Mouse (Mus musculus): ENCODE measurements at regions not wholly inside any gene's neighbourhood (a gene's known extent, or its start where the extent isn't known, plus 50 kb on each side); places are given as distances from the start of the nearest gene placed in this dataset.

GRCm38 (mm10) chr1:105903286-105904115, 86.7 kb upstream of the Zcchc2 start:
- TF ChIP-seq ZC3H11A (IDR thresholded peaks at IDR 0.05; ENCODE audit: borderline replicate concordance, low read depth, low read length) (no peak), MAFK (IDR thresholded peaks at IDR 0.05; ENCODE audit: insufficient read depth, low read depth, low read length) (no peak), ZNF384 (IDR thresholded peaks at IDR 0.05; ENCODE audit: low read depth, low read length) (no peak), CHD2 (IDR thresholded peaks at IDR 0.05; ENCODE audit: low read depth, low read length) (no peak)

Measured in ES-E14 (cell line).